ENCODE assay signal across 8 mouse cellular contexts in the genomic region with DNA sequence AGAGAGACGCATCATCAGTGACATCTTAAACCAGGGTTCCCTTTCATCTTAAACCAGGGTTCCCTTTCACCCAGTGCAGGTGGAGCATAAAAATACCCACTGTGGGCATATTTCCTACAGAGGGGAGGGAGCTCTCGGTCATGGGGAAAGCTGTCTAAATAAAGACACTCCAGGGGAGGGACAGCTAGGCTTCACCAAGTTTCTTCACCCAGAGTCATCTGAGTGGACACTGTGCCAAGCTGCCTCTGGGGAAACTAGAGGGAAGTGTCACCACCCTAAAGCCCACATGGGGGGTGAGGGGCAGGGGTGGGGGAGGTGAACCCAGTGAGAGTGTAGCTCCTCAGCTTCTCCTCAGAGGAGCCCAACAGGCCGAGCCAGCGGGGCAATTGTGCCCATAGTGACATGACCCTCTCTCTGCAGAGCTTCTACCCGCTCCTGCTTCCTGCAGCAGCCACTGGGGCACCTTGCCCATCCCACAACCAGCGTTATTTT. TPM values are rescaled to one million over a fixed set of nuclear protein-coding genes. Genes with fewer than 3 reads are reported as not detected.
A peak's percentile ranks its signal among the peaks of the same experiment; 100 is the strongest.
DNase-seq lines count a peak whose midpoint lies in the region; ATAC-seq lines count a peak whose summit lies in the region.

No protein-coding gene starts in this region.

- no peak for ATAC-seq in hindbrain, embryonic 15.5 days (ENCODE audit: low FRiP score, low read depth)
- peak; percentile 24; the same call in 1 of the 2 replicates for ATAC-seq in midbrain, embryonic 12.5 days (ENCODE audit: low FRiP score, low read depth)

- DNase-seq in retina, postnatal 1 day: peak; percentile 30
- no peak for DNase-seq in retina, embryonic 14.5 days (ENCODE audit: low spot score)
- DNase-seq in gastrocnemius, postnatal 14 days: peak; percentile 80
- DNase-seq in urinary bladder, postnatal 14 days (ENCODE audit: low spot score): no peak
- no peak for DNase-seq in cerebellum, adult 8-10 months
- no peak for DNase-seq in kidney, postnatal 36 days

- no peak overlapping the region for H3K4me3 ChIP-seq in hindbrain, embryonic 15.5 days
- no peak overlapping the region for H3K4me3 ChIP-seq in midbrain, embryonic 12.5 days

- H3K9ac ChIP-seq in hindbrain, embryonic 15.5 days: no peak overlapping the region
- H3K9ac ChIP-seq in midbrain, embryonic 12.5 days (replicated peaks): no peak overlapping the region

- 54% methylated on average over 6 of the region's 6 CpGs for WGBS in hindbrain, embryonic 15.5 days
- WGBS in midbrain, embryonic 12.5 days: 59% methylated on average over 6 of the region's 6 CpGs

- intact Hi-C loops in gastrocnemius, postnatal 14 days (cut with DNase I; ENCODE audit: low total_unique reads): no loop called here

- peaks cover 35% of the 10 kb centered on the region for H3K4me1 ChIP-seq in hindbrain, embryonic 15.5 days (replicated peaks)
- peaks cover 31% of the 10 kb centered on the region for H3K4me1 ChIP-seq in midbrain, embryonic 12.5 days

- H3K27me3 ChIP-seq in hindbrain, embryonic 15.5 days: no peaks in the 10 kb centered on the region
- H3K27me3 ChIP-seq in midbrain, embryonic 12.5 days: no peaks in the 10 kb centered on the region; the same call in 1 of the 2 replicates

- peak overlapping the region; percentile 17; the same call in 1 of the 2 replicates for H3K4me2 ChIP-seq in hindbrain, embryonic 15.5 days
- H3K4me2 ChIP-seq in midbrain, embryonic 12.5 days (replicated peaks): no peak overlapping the region

- H3K36me3 ChIP-seq in hindbrain, embryonic 15.5 days: no peaks in the 10 kb centered on the region
- no peaks in the 10 kb centered on the region for H3K36me3 ChIP-seq in midbrain, embryonic 12.5 days

- no peaks in the 10 kb centered on the region for H3K9me3 ChIP-seq in hindbrain, embryonic 15.5 days
- H3K9me3 ChIP-seq in midbrain, embryonic 12.5 days: 0 out of 2 replicates have a peak, but pooled peaks cover 6% of the 10 kb centered on the region

- peak overlapping the region; percentile 68 for H3K27ac ChIP-seq in hindbrain, embryonic 15.5 days (replicated peaks)
- peak overlapping the region; percentile 76 for H3K27ac ChIP-seq in midbrain, embryonic 12.5 days (replicated peaks)

RNA-seq across cellular contexts. Expression of a gene that starts 27.8 kb away (rescaled TPM):
- total RNA-seq in gastrocnemius, postnatal 14 days (2021): 10 to 100 TPM; 38.7 to 45.5 TPM
- polyA plus RNA-seq in hindbrain, embryonic 15.5 days (2015; fragmentation: Nextera tagmentation; extraction: Ambion mirVana): 9.1 and 9.2 TPM in 2 replicates
- polyA plus RNA-seq in midbrain, embryonic 12.5 days (2016; fragmentation: Nextera tagmentation; extraction: Ambion mirVana): 7.5 and 7.7 TPM in 2 replicates

Comparison
In these comparisons a context has a peak if more than half of its experiments do, and no peak if none do; other contexts are left out.
1. DNase-seq: peak in retina, postnatal 1 day (single experiment) and gastrocnemius, postnatal 14 days (single experiment); none in retina, embryonic 14.5 days (single experiment), urinary bladder, postnatal 14 days (single experiment), cerebellum, adult 8-10 months (single experiment) and kidney, postnatal 36 days (0 of 2).